Mouse (Mus musculus): ENCODE data around the gene 2210011C24Rik.

DNA sequence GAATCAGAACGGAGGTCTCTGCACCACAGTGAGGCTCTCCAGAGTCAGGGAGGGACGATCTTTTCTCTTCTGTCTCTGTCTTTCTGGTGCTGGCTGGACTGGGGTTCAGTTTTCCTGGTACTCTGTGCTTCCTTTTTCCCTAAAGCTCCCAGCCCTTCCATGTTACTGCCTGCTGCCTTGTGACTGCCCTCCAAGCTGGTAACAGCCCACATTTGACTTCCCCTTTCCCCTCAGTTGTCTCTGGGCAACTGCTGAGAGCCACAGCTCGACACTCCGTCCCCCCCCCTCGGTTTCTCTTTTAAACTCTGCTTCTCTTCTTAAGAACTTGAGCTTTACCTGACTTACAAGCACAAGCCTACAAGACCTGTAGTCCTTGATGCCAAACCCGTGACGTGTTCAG is 22.7 kb downstream of the 2210011C24Rik start:
- TF ChIP-seq POLR2A (IDR thresholded peaks at IDR 0.05; ENCODE audit: borderline replicate concordance, insufficient read depth, low read length) (no peak), CTCF (IDR thresholded peaks at IDR 0.05; ENCODE audit: borderline replicate concordance, insufficient read depth, low read depth, low read length) (no peak)
